Mouse (Mus musculus) liver, adult (tissue): ENCODE results near the gene Mylk.

Experiments
- GATA4 ChIP-seq: IDR thresholded peaks from 2 replicates; pipeline ENCODE4 v1.6.1; 2014; ENCODE audit warnings: mild to moderate bottlenecking, low read length; ENCODE audit not compliant: insufficient replicate concordance

Gene Mylk

GRCm38 (mm10) chr16:34745065-34745585, at the start of gene Mylk:
Gene Mylk (plus strand): TSS chr16:34745210.
- TF ChIP-seq GATA4: no peak

- no peak for TF ChIP-seq GATA4
Observed at GRCm38 (mm10) chr16:34700165-34700827, 44.7 kb upstream of the Mylk start.

GRCm38 (mm10) chr16:34700828-34701216, 44.2 kb upstream of the Mylk start:
- TF ChIP-seq GATA4: no peak

GRCm38 (mm10) chr16:34706019-34706418, 39.0 kb upstream of the Mylk start:
- no peak for TF ChIP-seq GATA4

- TF ChIP-seq GATA4: no peak
Observed at GRCm38 (mm10) chr16:34706487-34706946, 38.5 kb upstream of the Mylk start.

GRCm38 (mm10) chr16:34711481-34711880, 33.5 kb upstream of the Mylk start:
- TF ChIP-seq GATA4: no peak

GRCm38 (mm10) chr16:34725156-34725555, 19.9 kb upstream of the Mylk start:
- TF ChIP-seq GATA4: no peak

- TF ChIP-seq GATA4: no peak
Observed at GRCm38 (mm10) chr16:34729371-34729770, 15.6 kb upstream of the Mylk start.

- TF ChIP-seq GATA4: no peak
Observed at GRCm38 (mm10) chr16:34738656-34739233, 6.3 kb upstream of the Mylk start.

GRCm38 (mm10) chr16:34742930-34743329, 2.1 kb upstream of the Mylk start:
- TF ChIP-seq GATA4: no peak

GRCm38 (mm10) chr16:34748081-34748720, 3.2 kb downstream of the Mylk start:
- no peak for TF ChIP-seq GATA4

GRCm38 (mm10) chr16:34749536-34749935, 4.5 kb downstream of the Mylk start:
- no peak for TF ChIP-seq GATA4

GRCm38 (mm10) chr16:34752026-34752425, 7.0 kb downstream of the Mylk start:
- no peak for TF ChIP-seq GATA4

GRCm38 (mm10) chr16:34752977-34753376, 8.0 kb downstream of the Mylk start:
- no peak for TF ChIP-seq GATA4

- no peak for TF ChIP-seq GATA4
Observed at GRCm38 (mm10) chr16:34756991-34757390, 12.0 kb downstream of the Mylk start.

GRCm38 (mm10) chr16:34758205-34758604, 13.2 kb downstream of the Mylk start:
- no peak for TF ChIP-seq GATA4
